Mouse (Mus musculus) B cell, adult 62 days (primary cell): ENCODE data around the gene Inpp5d. TPM values are rescaled to one million over a fixed set of nuclear protein-coding genes. Genes with fewer than 3 reads are reported as not detected.

Experiments
- total RNA-seq: library from RNA; stranded (reverse); gene quantifications from 4 replicates; pipeline ENCODE4 v1.2.4, GENCODE M21; 2023

Inpp5d gene
- total RNA-seq, result 668 to 754 TPM (median 723 TPM) in 4 replicates

DNA sequence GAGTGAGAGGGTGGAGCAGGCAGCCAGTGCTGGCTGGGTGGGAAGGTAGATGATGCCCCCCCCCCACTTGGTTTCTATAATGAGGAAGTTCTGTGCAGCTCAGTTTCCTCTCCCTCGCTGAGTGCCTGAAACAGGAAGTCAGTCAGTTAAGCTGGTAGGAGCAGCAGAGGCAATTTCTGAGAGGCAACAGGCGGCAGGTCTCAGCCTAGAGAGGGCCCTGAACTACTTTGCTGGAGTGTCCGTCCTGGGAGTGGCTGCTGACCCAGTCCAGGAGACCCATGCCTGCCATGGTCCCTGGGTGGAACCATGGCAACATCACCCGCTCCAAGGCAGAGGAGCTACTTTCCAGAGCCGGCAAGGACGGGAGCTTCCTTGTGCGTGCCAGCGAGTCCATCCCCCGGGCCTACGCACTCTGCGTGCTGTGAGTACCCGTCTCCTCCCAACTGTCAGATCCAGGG is at the start of gene Inpp5d:
Gene Inpp5d, plus strand, starts transcription at position 102 of the 458 bp plus-strand sequence.

DNA sequence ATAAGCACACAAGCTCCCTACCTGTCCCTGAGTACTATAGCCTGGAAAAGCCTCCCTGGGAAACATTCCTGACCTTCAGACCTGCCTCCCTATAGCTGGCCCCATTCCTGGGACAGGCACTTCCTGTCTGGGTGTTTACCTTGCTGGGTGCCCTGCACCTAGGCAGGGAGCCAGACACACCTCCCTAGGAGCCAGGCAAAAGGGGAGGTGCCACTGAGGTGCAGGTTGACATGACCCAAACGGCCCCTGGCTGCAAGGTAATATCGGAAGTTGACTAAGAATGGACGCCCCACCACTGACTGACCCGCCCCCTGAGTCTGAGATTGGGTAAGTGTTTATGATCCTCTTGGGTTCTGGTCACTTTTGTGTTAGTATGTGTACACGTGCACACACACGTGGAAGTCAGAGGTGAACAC is 46.3 kb upstream of the Inpp5d start, which contains the start of gene Ngef:
Gene Ngef, minus strand, starts transcription at position 71 of the 416 bp plus-strand sequence.

GRCm38 (mm10) chr1:87755641-87756470 is 135.7 kb downstream of the Inpp5d start, which contains the start of gene Atg16l1:
Gene Atg16l1, plus strand, starts transcription at chr1:87755870.

Other genes starting within 250 kb of the Inpp5d start
- not detected in 4 replicates for gene Kcnj13, start 225.6 kb upstream of the Inpp5d start, total RNA-seq
- gene Snorc, start 150.0 kb upstream of the Inpp5d start, total RNA-seq, result not detected in 4 replicates
- gene Neu2, start 110.4 kb upstream of the Inpp5d start, total RNA-seq, result not detected in 4 replicates
- gene Ngef, start 46.4 kb upstream of the Inpp5d start, total RNA-seq, result 0.49 to 0.75 TPM in 2 of 4 replicates, not detected in the others
- 92.5 to 106 TPM (median 101 TPM) in 4 replicates for gene Atg16l1, start 135.6 kb downstream of the Inpp5d start, total RNA-seq
- gene Sag, start 183.4 kb downstream of the Inpp5d start, total RNA-seq, result 5.4 to 7.4 TPM (median 7.2 TPM) in 4 replicates
- gene Dgkd, start 233.0 kb downstream of the Inpp5d start, total RNA-seq, result 462 to 509 TPM (median 484 TPM) in 4 replicates